Mouse (Mus musculus) forebrain, embryonic 15.5 days (tissue): Measurements from ENCODE around the gene Cotl1. TPM values are rescaled to one million over a fixed set of nuclear protein-coding genes. Genes with fewer than 3 reads are reported as not detected.

Experiments
- ATAC-seq: fragments of 200-750 bp; cut with Nextera tagmentation; replicated peaks from 2 replicates; pipeline ENCODE4 v1.8.0; 2017; ENCODE audit warnings: mild to moderate bottlenecking, moderate TSS enrichment, moderate library complexity
- H3K27ac ChIP-seq: fragments of 300-500 bp; sonication (generic); replicated peaks from 2 replicates; pipeline ENCODE4 v1.5.1; 2015; ENCODE audit warnings: mild to moderate bottlenecking, inconsistent platforms
- H3K27me3 ChIP-seq: fragments of 300-500 bp; sonication (generic); 2 replicates; pipeline ENCODE4 v1.6.1; 2015; ENCODE audit warnings: inconsistent platforms
- H3K36me3 ChIP-seq: fragments of 300-500 bp; sonication (generic); 2 replicates; pipeline ENCODE4 v1.6.1; 2015; ENCODE audit warnings: mild to moderate bottlenecking, inconsistent platforms
- H3K4me1 ChIP-seq: fragments of 300-500 bp; sonication (generic); 2 replicates; pipeline ENCODE4 v1.6.1; 2015; ENCODE audit warnings: inconsistent platforms
- H3K4me2 ChIP-seq: fragments of 300-500 bp; sonication (generic); replicated peaks from 2 replicates; pipeline ENCODE4 v1.6.1; 2015; ENCODE audit warnings: mild to moderate bottlenecking, inconsistent platforms
- H3K4me3 ChIP-seq: fragments of 300-500 bp; sonication (generic); 2 replicates; pipeline ENCODE4 v1.5.1; 2015; ENCODE audit warnings: mild to moderate bottlenecking, inconsistent platforms
- H3K9ac ChIP-seq: fragments of 300-500 bp; sonication (generic); replicated peaks from 2 replicates; pipeline ENCODE4 v1.6.1; 2015; ENCODE audit warnings: mild to moderate bottlenecking, inconsistent platforms
- H3K9me3 ChIP-seq: fragments of 300-500 bp; sonication (generic); 2 replicates; pipeline ENCODE4 v1.6.1; 2016; ENCODE audit warnings: inconsistent platforms
- WGBS: fragments of 180-500 bp; shearing (Covaris S2); methylation state at CpG from one replicate; pipeline ENCODE4 v1.1.7; 2015; ENCODE audit warnings: mixed read lengths; 5-methylcytosine and 5-hydroxymethylcytosine counted together
- polyA plus RNA-seq: library from polyadenylated mRNA; unstranded; fragments of >200 nt; fragmentation: Nextera tagmentation; extraction: Ambion mirVana; gene quantifications from 2 replicates; pipeline ENCODE4 v1.2.1, GENCODE M21; 2015

Cotl1 gene
- polyA plus RNA-seq, 1 experiment from 2014 or later, result 138 TPM

- Histone ChIP-seq H3K4me1 (peaks cover 27% of the 10 kb centered on the region), H3K4me2 (no peak overlapping the region), H3K27ac (no peak overlapping the region), H3K36me3 (no peaks in the 10 kb centered on the region), H3K4me3 (no peak overlapping the region), H3K27me3 (no peaks in the 10 kb centered on the region), H3K9me3 (no peaks in the 10 kb centered on the region), H3K9ac (no peak overlapping the region)
- 54% methylated on average over 7 of the region's 7 CpGs for WGBS
- no peak for ATAC-seq
Observed at GRCm38 (mm10) chr8:119794689-119795088, 45.7 kb downstream of the Cotl1 start.

- WGBS, result 11% methylated on average over 16 of the region's 16 CpGs
- Histone ChIP-seq H3K36me3 (no peaks in the 10 kb centered on the region), H3K27ac (peak overlapping the region; percentile 17; the same call in 1 of the 2 replicates), H3K4me3 (no peak overlapping the region), H3K27me3 (no peaks in the 10 kb centered on the region), H3K4me2 (no peak overlapping the region), H3K4me1 (peaks cover 29% of the 10 kb centered on the region), H3K9ac (no peak overlapping the region), H3K9me3 (no peaks in the 10 kb centered on the region)
- peak; percentile 30; the same call in 1 of the 2 replicates for ATAC-seq
Observed at GRCm38 (mm10) chr8:119791804-119792704, 48.3 kb downstream of the Cotl1 start.

GRCm38 (mm10) chr8:119789581-119789980, 50.8 kb downstream of the Cotl1 start:
- ATAC-seq, result no peak
- WGBS, result 86% methylated on average over 7 of the region's 7 CpGs
- H3K4me1 ChIP-seq, result peaks cover 46% of the 10 kb centered on the region
- H3K36me3 ChIP-seq, result no peaks in the 10 kb centered on the region
- no peak overlapping the region for H3K4me3 ChIP-seq
- H3K9ac ChIP-seq, result no peak overlapping the region
- H3K4me2 ChIP-seq, result no peak overlapping the region
- no peak overlapping the region for H3K27ac ChIP-seq
- H3K27me3 ChIP-seq, result no peaks in the 10 kb centered on the region
- H3K9me3 ChIP-seq, result no peaks in the 10 kb centered on the region

- Histone ChIP-seq H3K9me3 (no peaks in the 10 kb centered on the region), H3K27ac (peak overlapping the region; percentile 35; the same call in 1 of the 2 replicates), H3K4me2 (no peak overlapping the region), H3K4me1 (peaks cover 47% of the 10 kb centered on the region), H3K4me3 (no peak overlapping the region), H3K27me3 (no peaks in the 10 kb centered on the region), H3K9ac (no peak overlapping the region), H3K36me3 (no peaks in the 10 kb centered on the region)
- 63% methylated on average over 9 of the region's 9 CpGs for WGBS
- ATAC-seq, result no peak
Observed at GRCm38 (mm10) chr8:119788607-119789381, 51.5 kb downstream of the Cotl1 start.

- WGBS, result 60% methylated on average over 4 of the region's 4 CpGs
- ATAC-seq, result no peak
Observed at GRCm38 (mm10) chr8:119787341-119787740, 53.0 kb downstream of the Cotl1 start.

GRCm38 (mm10) chr8:119786871-119787270, 53.5 kb downstream of the Cotl1 start:
- 73% methylated on average over 3 of the region's 3 CpGs for WGBS

More at GRCm38 (mm10) chr8:119787341-119787740, 53.0 kb downstream of the Cotl1 start:
- Histone ChIP-seq H3K9ac (no peak overlapping the region), H3K4me2 (no peak overlapping the region), H3K9me3 (no peaks in the 10 kb centered on the region), H3K27ac (no peak overlapping the region), H3K27me3 (no peaks in the 10 kb centered on the region), H3K4me3 (no peak overlapping the region), H3K36me3 (no peaks in the 10 kb centered on the region), H3K4me1 (peaks cover 45% of the 10 kb centered on the region)

GRCm38 (mm10) chr8:119785764-119786405, 54.5 kb downstream of the Cotl1 start:
- WGBS, result 32% methylated on average over 18 of the region's 18 CpGs
- no peaks in the 10 kb centered on the region for H3K9me3 ChIP-seq
- no peaks in the 10 kb centered on the region for H3K36me3 ChIP-seq
- H3K4me3 ChIP-seq, result no peak overlapping the region
- H3K4me1 ChIP-seq, result peaks cover 32% of the 10 kb centered on the region
- H3K27ac ChIP-seq, result peak overlapping the region; percentile 83
- H3K4me2 ChIP-seq, result no peak overlapping the region
- no peak overlapping the region for H3K9ac ChIP-seq
- peak; percentile 77 for ATAC-seq
- H3K27me3 ChIP-seq, result no peaks in the 10 kb centered on the region

More at GRCm38 (mm10) chr8:119786871-119787270, 53.5 kb downstream of the Cotl1 start:
- H3K27ac ChIP-seq, result peak overlapping the region; percentile 16; the same call in 1 of the 2 replicates
- no peaks in the 10 kb centered on the region for H3K36me3 ChIP-seq
- H3K4me3 ChIP-seq, result no peak overlapping the region
- peaks cover 40% of the 10 kb centered on the region for H3K4me1 ChIP-seq
- no peak overlapping the region for H3K4me2 ChIP-seq
- H3K27me3 ChIP-seq, result no peaks in the 10 kb centered on the region
- no peak overlapping the region for H3K9ac ChIP-seq
- H3K9me3 ChIP-seq, result no peaks in the 10 kb centered on the region
- ATAC-seq, result no peak

- peaks cover 32% of the 10 kb centered on the region for H3K4me1 ChIP-seq
Observed at GRCm38 (mm10) chr8:119784676-119785075, 55.7 kb downstream of the Cotl1 start.

GRCm38 (mm10) chr8:119784141-119784574, 56.2 kb downstream of the Cotl1 start:
- no peak overlapping the region for H3K4me2 ChIP-seq
- no peak overlapping the region for H3K4me3 ChIP-seq
- no peaks in the 10 kb centered on the region for H3K27me3 ChIP-seq
- no peaks in the 10 kb centered on the region for H3K36me3 ChIP-seq
- no peak for ATAC-seq
- no peak overlapping the region for H3K9ac ChIP-seq
- H3K9me3 ChIP-seq, result no peaks in the 10 kb centered on the region
- no peak overlapping the region for H3K27ac ChIP-seq
- H3K4me1 ChIP-seq, result peaks cover 35% of the 10 kb centered on the region
- WGBS, result 51% methylated on average over 9 of the region's 9 CpGs

More at GRCm38 (mm10) chr8:119784676-119785075, 55.7 kb downstream of the Cotl1 start:
- Histone ChIP-seq H3K27ac (no peak overlapping the region), H3K4me3 (no peak overlapping the region), H3K9ac (no peak overlapping the region), H3K4me2 (no peak overlapping the region), H3K27me3 (no peaks in the 10 kb centered on the region), H3K9me3 (no peaks in the 10 kb centered on the region), H3K36me3 (no peaks in the 10 kb centered on the region)
- WGBS, result 60% methylated on average over 7 of the region's 7 CpGs
- ATAC-seq, result no peak

- Histone ChIP-seq H3K9ac (no peak overlapping the region), H3K4me2 (no peak overlapping the region), H3K4me1 (peaks cover 35% of the 10 kb centered on the region), H3K9me3 (no peaks in the 10 kb centered on the region), H3K36me3 (no peaks in the 10 kb centered on the region), H3K27me3 (no peaks in the 10 kb centered on the region), H3K4me3 (no peak overlapping the region), H3K27ac (no peak overlapping the region)
- WGBS, result 79% methylated on average over 6 of the region's 6 CpGs
- ATAC-seq, result no peak
Observed at GRCm38 (mm10) chr8:119783579-119783978, 56.8 kb downstream of the Cotl1 start.

- H3K4me3 ChIP-seq, result no peak overlapping the region
- H3K9me3 ChIP-seq, result no peaks in the 10 kb centered on the region
- no peak overlapping the region for H3K4me2 ChIP-seq
- 4% methylated on average over 5 of the region's 5 CpGs for WGBS
- H3K36me3 ChIP-seq, result no peaks in the 10 kb centered on the region
- peaks cover 30% of the 10 kb centered on the region for H3K4me1 ChIP-seq
- no peaks in the 10 kb centered on the region for H3K27me3 ChIP-seq
- no peak overlapping the region for H3K9ac ChIP-seq
- no peak for ATAC-seq
- H3K27ac ChIP-seq, result no peak overlapping the region
Observed at GRCm38 (mm10) chr8:119782715-119783114, 57.6 kb downstream of the Cotl1 start.
